Mouse (Mus musculus) thymus, postnatal 36 days (tissue): Measurements from ENCODE around the gene Gm9970.

Experiments
- DNase-seq, 2 experiments: peaks; one replicate each; pipeline ENCODE4 v3.0.0; 2022; ENCODE audit warnings: mixed read lengths in 2 of 2

Gene Gm9970

GRCm38 (mm10) chr5:31240637-31241521, at the start of gene Gm9970, which contains the start of gene Nrbp1:
Gm9970 (minus strand) TSS chr5:31241232.
Nrbp1 (plus strand) TSS chr5:31240864.
- peak; percentile 94 to 98 for DNase-seq

- no peak for DNase-seq
These were observed 48.7 kb upstream of the Gm9970 start for GRCm38 (mm10) chr5:31289626-31290230.

GRCm38 (mm10) chr5:31288655-31289054, 47.6 kb upstream of the Gm9970 start:
- DNase-seq, result no peak

GRCm38 (mm10) chr5:31288225-31288624, 47.2 kb upstream of the Gm9970 start:
- DNase-seq, result no peak

GRCm38 (mm10) chr5:31279245-31279988, 38.4 kb upstream of the Gm9970 start:
- peak in 1 of 2 experiments; percentile 7 for DNase-seq

GRCm38 (mm10) chr5:31273018-31273417, 32.0 kb upstream of the Gm9970 start:
- DNase-seq, result no peak

- no peak for DNase-seq
These were observed 26.7 kb upstream of the Gm9970 start for GRCm38 (mm10) chr5:31267686-31268085.

- DNase-seq, result no peak
These were observed 25.1 kb upstream of the Gm9970 start for GRCm38 (mm10) chr5:31266101-31266500.

GRCm38 (mm10) chr5:31257616-31258015, 16.6 kb upstream of the Gm9970 start:
- no peak for DNase-seq

GRCm38 (mm10) chr5:31255971-31256370, 14.9 kb upstream of the Gm9970 start:
- DNase-seq, result no peak

GRCm38 (mm10) chr5:31255381-31255780, 14.3 kb upstream of the Gm9970 start:
- DNase-seq, result no peak

- no peak for DNase-seq
These were observed 13.9 kb upstream of the Gm9970 start for GRCm38 (mm10) chr5:31254901-31255300.

- no peak for DNase-seq
These were observed 13.4 kb upstream of the Gm9970 start for GRCm38 (mm10) chr5:31254452-31254851.

- no peak for DNase-seq
These were observed 12.8 kb upstream of the Gm9970 start for GRCm38 (mm10) chr5:31253806-31254205.

- DNase-seq, result no peak
These were observed 11.9 kb upstream of the Gm9970 start for GRCm38 (mm10) chr5:31252795-31253545.

- no peak for DNase-seq
These were observed 11.1 kb upstream of the Gm9970 start for GRCm38 (mm10) chr5:31252151-31252550.

- DNase-seq, result peak; percentile 17 to 47
These were observed 10.6 kb upstream of the Gm9970 start, which contains the start of gene Krtcap3 for GRCm38 (mm10) chr5:31251541-31252101. Krtcap3 (plus strand) TSS chr5:31251691.

- DNase-seq, result no peak
These were observed 9.7 kb upstream of the Gm9970 start for GRCm38 (mm10) chr5:31250716-31251115.

GRCm38 (mm10) chr5:31242191-31242590, 1.2 kb upstream of the Gm9970 start:
- DNase-seq, result no peak

GRCm38 (mm10) chr5:31241522-31242034, 546 bp upstream of the Gm9970 start:
- no peak for DNase-seq

GRCm38 (mm10) chr5:31226641-31227040, 14.4 kb downstream of the Gm9970 start:
- DNase-seq, result no peak

- no peak for DNase-seq
These were observed 18.3 kb downstream of the Gm9970 start for GRCm38 (mm10) chr5:31222696-31223095.
